Mouse (Mus musculus): Measurements from ENCODE around the gene Herc3. TPM values are rescaled to one million over a fixed set of nuclear protein-coding genes. Genes with fewer than 3 reads are reported as not detected.

Gene Herc3
- polyA plus RNA-seq, 1 experiment from 2014 or later: 13.5 TPM

- no peak overlapping the region for H3K4me3 ChIP-seq (ENCODE audit: low read depth, low read length)
- no peaks in the 10 kb centered on the region for H3K36me3 ChIP-seq (ENCODE audit: control insufficient read depth, insufficient read depth, low read length)
- no peaks in the 10 kb centered on the region; the same call in 1 of the 2 replicates for H3K4me1 ChIP-seq (replicated peaks; ENCODE audit: control insufficient read depth, insufficient read depth, low read length)
- WGBS: 62% methylated on average over 12 of the region's 12 CpGs
- ATAC-seq (replicated peaks; ENCODE audit: low FRiP score) (peak; percentile 63), DNase-seq (ENCODE audit: low spot score) (no peak)
- H3K9me3 ChIP-seq (ENCODE audit: control insufficient read depth, low read length): no peaks in the 10 kb centered on the region
- H3K9ac ChIP-seq (ENCODE audit: low read length): no peak overlapping the region
- no peaks in the 10 kb centered on the region for H3K27me3 ChIP-seq (ENCODE audit: control insufficient read depth, insufficient read depth, low read length)
- no peak overlapping the region for H3K4me2 ChIP-seq (ENCODE audit: low read depth, low read length, severe bottlenecking)
- H3K27ac ChIP-seq (ENCODE audit: low read depth, low read length): peak overlapping the region; percentile 25; the same call in 1 of the 2 replicates
Measured at GRCm38 (mm10) chr6:58932515-58933188, 101.4 kb downstream of the Herc3 start.

GRCm38 (mm10) chr6:58933189-58933913 is 102.1 kb downstream of the Herc3 start:
- no peaks in the 10 kb centered on the region for H3K9me3 ChIP-seq (ENCODE audit: control insufficient read depth, low read length)
- DNase-seq (ENCODE audit: low spot score): peak; percentile 60
- peak overlapping the region; percentile 25; the same call in 1 of the 2 replicates for H3K27ac ChIP-seq (ENCODE audit: low read depth, low read length)
- no peaks in the 10 kb centered on the region for H3K27me3 ChIP-seq (ENCODE audit: control insufficient read depth, insufficient read depth, low read length)
- H3K36me3 ChIP-seq (ENCODE audit: control insufficient read depth, insufficient read depth, low read length): no peaks in the 10 kb centered on the region
- no peaks in the 10 kb centered on the region; the same call in 1 of the 2 replicates for H3K4me1 ChIP-seq (replicated peaks; ENCODE audit: control insufficient read depth, insufficient read depth, low read length)
- no peak overlapping the region for H3K4me2 ChIP-seq (ENCODE audit: low read depth, low read length, severe bottlenecking)
- ATAC-seq (replicated peaks; ENCODE audit: low FRiP score): peak; percentile 93
- H3K9ac ChIP-seq (ENCODE audit: low read length): no peak overlapping the region
- no peak overlapping the region for H3K4me3 ChIP-seq (ENCODE audit: low read depth, low read length)
- 39% methylated on average over 6 of the region's 6 CpGs for WGBS

- ATAC-seq (replicated peaks; ENCODE audit: low FRiP score) (no peak), DNase-seq (ENCODE audit: low spot score) (no peak)
- Histone ChIP-seq H3K4me2 (ENCODE audit: low read depth, low read length, severe bottlenecking) (no peak overlapping the region), H3K4me3 (ENCODE audit: low read depth, low read length) (no peak overlapping the region), H3K4me1 (replicated peaks; ENCODE audit: control insufficient read depth, insufficient read depth, low read length) (no peaks in the 10 kb centered on the region; the same call in 1 of the 2 replicates), H3K36me3 (ENCODE audit: control insufficient read depth, insufficient read depth, low read length) (no peaks in the 10 kb centered on the region), H3K27ac (ENCODE audit: low read depth, low read length) (peak overlapping the region; percentile 4; the same call in 1 of the 2 replicates), H3K27me3 (ENCODE audit: control insufficient read depth, insufficient read depth, low read length) (no peaks in the 10 kb centered on the region), H3K9ac (ENCODE audit: low read length) (no peak overlapping the region), H3K9me3 (ENCODE audit: control insufficient read depth, low read length) (no peaks in the 10 kb centered on the region)
- 62% methylated on average over 4 of the region's 4 CpGs for WGBS
Measured at GRCm38 (mm10) chr6:58934144-58934543, 102.9 kb downstream of the Herc3 start.

- Histone ChIP-seq H3K27me3 (ENCODE audit: control insufficient read depth, insufficient read depth, low read length) (no peaks in the 10 kb centered on the region), H3K9ac (ENCODE audit: low read length) (no peak overlapping the region), H3K4me2 (ENCODE audit: low read depth, low read length, severe bottlenecking) (no peak overlapping the region), H3K9me3 (ENCODE audit: control insufficient read depth, low read length) (no peaks in the 10 kb centered on the region), H3K4me1 (replicated peaks; ENCODE audit: control insufficient read depth, insufficient read depth, low read length) (no peaks in the 10 kb centered on the region), H3K36me3 (ENCODE audit: control insufficient read depth, insufficient read depth, low read length) (no peaks in the 10 kb centered on the region), H3K27ac (ENCODE audit: low read depth, low read length) (no peak overlapping the region), H3K4me3 (ENCODE audit: low read depth, low read length) (no peak overlapping the region)
- DNase-seq (ENCODE audit: low spot score) (no peak), ATAC-seq (replicated peaks; ENCODE audit: low FRiP score) (no peak)
Measured at GRCm38 (mm10) chr6:58937726-58938125, 106.5 kb downstream of the Herc3 start.

- H3K9me3 ChIP-seq (ENCODE audit: control insufficient read depth, low read length): no peaks in the 10 kb centered on the region
- no peak overlapping the region for H3K27ac ChIP-seq (ENCODE audit: low read depth, low read length)
- no peak overlapping the region for H3K4me2 ChIP-seq (ENCODE audit: low read depth, low read length, severe bottlenecking)
- H3K36me3 ChIP-seq (ENCODE audit: control insufficient read depth, insufficient read depth, low read length): no peaks in the 10 kb centered on the region
- no peak overlapping the region for H3K9ac ChIP-seq (ENCODE audit: low read length)
- no peak overlapping the region for H3K4me3 ChIP-seq (ENCODE audit: low read depth, low read length)
- no peaks in the 10 kb centered on the region for H3K27me3 ChIP-seq (ENCODE audit: control insufficient read depth, insufficient read depth, low read length)
- ATAC-seq (replicated peaks; ENCODE audit: low FRiP score) (no peak), DNase-seq (ENCODE audit: low spot score) (no peak)
- WGBS: 83% methylated on average over 2 of the region's 2 CpGs
- H3K4me1 ChIP-seq (replicated peaks; ENCODE audit: control insufficient read depth, insufficient read depth, low read length): no peaks in the 10 kb centered on the region
Measured at GRCm38 (mm10) chr6:58942276-58942675, 111.0 kb downstream of the Herc3 start.

- Histone ChIP-seq H3K27me3 (ENCODE audit: control insufficient read depth, insufficient read depth, low read length) (no peaks in the 10 kb centered on the region), H3K4me1 (replicated peaks; ENCODE audit: control insufficient read depth, insufficient read depth, low read length) (no peaks in the 10 kb centered on the region), H3K9me3 (ENCODE audit: control insufficient read depth, low read length) (no peaks in the 10 kb centered on the region), H3K4me3 (ENCODE audit: low read depth, low read length) (no peak overlapping the region), H3K4me2 (ENCODE audit: low read depth, low read length, severe bottlenecking) (no peak overlapping the region), H3K27ac (ENCODE audit: low read depth, low read length) (no peak overlapping the region), H3K9ac (ENCODE audit: low read length) (no peak overlapping the region), H3K36me3 (ENCODE audit: control insufficient read depth, insufficient read depth, low read length) (no peaks in the 10 kb centered on the region)
- 88% methylated on average over 3 of the region's 3 CpGs for WGBS
- no peak for DNase-seq (ENCODE audit: low spot score)
- ATAC-seq (replicated peaks; ENCODE audit: low FRiP score): no peak
Measured at GRCm38 (mm10) chr6:58943958-58944357, 112.7 kb downstream of the Herc3 start.

- ATAC-seq (replicated peaks; ENCODE audit: low FRiP score) (no peak), DNase-seq (ENCODE audit: low spot score) (no peak)
- no peaks in the 10 kb centered on the region for H3K4me1 ChIP-seq (replicated peaks; ENCODE audit: control insufficient read depth, insufficient read depth, low read length)
- H3K4me3 ChIP-seq (ENCODE audit: low read depth, low read length): no peak overlapping the region
- no peak overlapping the region for H3K9ac ChIP-seq (ENCODE audit: low read length)
- H3K27ac ChIP-seq (ENCODE audit: low read depth, low read length): no peak overlapping the region
- 78% methylated on average over 2 of the region's 2 CpGs for WGBS
- no peak overlapping the region for H3K4me2 ChIP-seq (ENCODE audit: low read depth, low read length, severe bottlenecking)
- H3K27me3 ChIP-seq (ENCODE audit: control insufficient read depth, insufficient read depth, low read length): no peaks in the 10 kb centered on the region
- H3K9me3 ChIP-seq (ENCODE audit: control insufficient read depth, low read length): no peaks in the 10 kb centered on the region
- no peaks in the 10 kb centered on the region for H3K36me3 ChIP-seq (ENCODE audit: control insufficient read depth, insufficient read depth, low read length)
Measured at GRCm38 (mm10) chr6:58946246-58946645, 115.0 kb downstream of the Herc3 start.

- H3K27ac ChIP-seq (ENCODE audit: low read depth, low read length): no peak overlapping the region
- H3K4me2 ChIP-seq (ENCODE audit: low read depth, low read length, severe bottlenecking): no peak overlapping the region
- WGBS: 85% methylated on average over 4 of the region's 4 CpGs
- DNase-seq (ENCODE audit: low spot score) (no peak), ATAC-seq (replicated peaks; ENCODE audit: low FRiP score) (no peak)
- no peak overlapping the region for H3K9ac ChIP-seq (ENCODE audit: low read length)
- no peak overlapping the region for H3K4me3 ChIP-seq (ENCODE audit: low read depth, low read length)
- no peaks in the 10 kb centered on the region for H3K36me3 ChIP-seq (ENCODE audit: control insufficient read depth, insufficient read depth, low read length)
- no peaks in the 10 kb centered on the region for H3K4me1 ChIP-seq (replicated peaks; ENCODE audit: control insufficient read depth, insufficient read depth, low read length)
- H3K27me3 ChIP-seq (ENCODE audit: control insufficient read depth, insufficient read depth, low read length): no peaks in the 10 kb centered on the region
- H3K9me3 ChIP-seq (ENCODE audit: control insufficient read depth, low read length): no peaks in the 10 kb centered on the region
Measured at GRCm38 (mm10) chr6:58946840-58947239, 115.6 kb downstream of the Herc3 start.

Data from forebrain, embryonic 11.5 days (tissue).